Mouse (Mus musculus) midbrain, embryonic 12.5 days (tissue): Measurements from ENCODE around the gene Gnb1l. TPM values are rescaled to one million over a fixed set of nuclear protein-coding genes. Genes with fewer than 3 reads are reported as not detected.
A peak's percentile ranks its signal among the peaks of the same experiment; 100 is the strongest.
"Not testable (repeated sequence)": the region's sequence is repeated elsewhere in the genome, so short reads cannot be mapped to it uniquely, and the experiment has no call there.

Experiments
- ATAC-seq: fragments of 200-750 bp; cut with Nextera tagmentation; 2 replicates; pipeline ENCODE4 v1.8.0; 2017; ENCODE audit warnings: low read depth, moderate TSS enrichment, moderate library complexity; ENCODE audit not compliant: low FRiP score
- H3K27ac ChIP-seq: fragments of 300-500 bp; sonication (generic); replicated peaks from 2 replicates; pipeline ENCODE4 v1.5.1; 2016; ENCODE audit warnings: mild to moderate bottlenecking
- H3K27me3 ChIP-seq: fragments of 300-500 bp; sonication (generic); 2 replicates; pipeline ENCODE4 v1.6.1; 2016; ENCODE audit warnings: mild to moderate bottlenecking
- H3K36me3 ChIP-seq: fragments of 300-500 bp; sonication (generic); 2 replicates; pipeline ENCODE4 v1.6.1; 2016
- H3K4me1 ChIP-seq: fragments of 300-500 bp; sonication (generic); 2 replicates; pipeline ENCODE4 v1.6.1; 2016
- H3K4me2 ChIP-seq: fragments of 300-500 bp; sonication (generic); replicated peaks from 2 replicates; pipeline ENCODE4 v1.6.1; 2016; ENCODE audit warnings: mild to moderate bottlenecking, moderate library complexity
- H3K4me3 ChIP-seq: fragments of 300-500 bp; sonication (generic); 2 replicates; pipeline ENCODE4 v1.5.1; 2016; ENCODE audit warnings: mild to moderate bottlenecking
- H3K9ac ChIP-seq: fragments of 300-500 bp; sonication (generic); replicated peaks from 2 replicates; pipeline ENCODE4 v1.6.1; 2016; ENCODE audit warnings: mild to moderate bottlenecking, moderate library complexity
- H3K9me3 ChIP-seq: fragments of 300-500 bp; sonication (generic); 2 replicates; pipeline ENCODE4 v1.6.1; 2016; ENCODE audit warnings: mild to moderate bottlenecking
- WGBS: fragments of 180-500 bp; shearing (Covaris S2); methylation state at CpG from one replicate; pipeline ENCODE4 v1.1.7; 2016; 5-methylcytosine and 5-hydroxymethylcytosine counted together
- polyA plus RNA-seq: library from polyadenylated mRNA; unstranded; fragments of >200 nt; fragmentation: Nextera tagmentation; extraction: Ambion mirVana; gene quantifications from 2 replicates; pipeline ENCODE4 v1.2.1, GENCODE M21; 2016

The Gnb1l gene
- polyA plus RNA-seq, 1 experiment from 2014 or later = 11.0 TPM

DNA sequence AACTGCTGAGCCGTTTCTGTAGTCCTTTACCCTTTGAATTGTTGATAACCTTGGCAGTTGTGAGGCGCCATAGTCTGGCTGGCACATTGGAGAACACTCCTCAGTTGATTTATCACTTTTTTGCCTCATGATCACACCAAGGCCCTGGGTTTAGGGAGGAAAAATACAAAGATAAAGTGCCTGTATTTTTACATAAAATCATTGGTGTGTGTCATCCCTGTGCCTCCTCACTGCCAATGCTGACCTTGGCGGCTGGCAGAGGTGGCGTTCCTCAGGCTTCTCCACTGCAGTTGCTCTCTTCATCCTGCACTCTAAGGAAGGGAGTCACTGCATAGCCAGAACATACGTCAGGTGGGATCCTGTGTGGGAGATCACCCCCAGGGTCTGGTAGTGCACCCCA lies 13.2 kb downstream of the Gnb1l start:
- Histone ChIP-seq H3K36me3 (no peaks in the 10 kb centered on the region), H3K9ac (no peak overlapping the region), H3K27ac (no peak overlapping the region), H3K27me3 (no peaks in the 10 kb centered on the region), H3K4me3 (no peak overlapping the region), H3K4me2 (no peak overlapping the region), H3K9me3 (no peaks in the 10 kb centered on the region), H3K4me1 (0 out of 2 replicates have a peak, but pooled peaks cover 4% of the 10 kb centered on the region)
- ATAC-seq = no peak
- WGBS = 88% methylated on average over 5 of the region's 5 CpGs

DNA sequence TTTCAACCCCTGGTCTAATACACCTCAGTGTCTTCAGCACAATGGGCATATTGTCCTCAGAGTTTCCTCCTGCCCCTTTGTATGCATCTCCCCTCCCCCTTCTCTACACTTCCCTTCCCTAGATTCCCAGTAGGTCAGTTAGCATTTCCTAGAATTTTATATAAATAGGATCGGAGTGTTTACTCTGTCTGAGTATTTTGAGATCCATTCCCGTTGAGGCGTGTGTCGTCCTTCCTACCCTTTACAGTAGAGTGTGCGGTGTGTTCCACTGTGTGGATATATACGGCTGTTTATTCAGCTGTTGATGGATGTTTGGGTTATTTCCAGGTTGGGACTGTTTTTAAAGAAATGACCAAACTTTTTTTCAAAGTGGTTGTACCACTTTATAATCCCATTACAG lies 15.0 kb downstream of the Gnb1l start:
- Histone ChIP-seq H3K27me3 (no peaks in the 10 kb centered on the region), H3K9ac (no peak overlapping the region), H3K27ac (no peak overlapping the region), H3K4me2 (no peak overlapping the region), H3K9me3 (no peaks in the 10 kb centered on the region), H3K36me3 (no peaks in the 10 kb centered on the region), H3K4me1 (0 out of 2 replicates have a peak, but pooled peaks cover 4% of the 10 kb centered on the region), H3K4me3 (no peak overlapping the region)
- 84% methylated on average over 6 of the region's 6 CpGs for WGBS
- no peak for ATAC-seq

DNA sequence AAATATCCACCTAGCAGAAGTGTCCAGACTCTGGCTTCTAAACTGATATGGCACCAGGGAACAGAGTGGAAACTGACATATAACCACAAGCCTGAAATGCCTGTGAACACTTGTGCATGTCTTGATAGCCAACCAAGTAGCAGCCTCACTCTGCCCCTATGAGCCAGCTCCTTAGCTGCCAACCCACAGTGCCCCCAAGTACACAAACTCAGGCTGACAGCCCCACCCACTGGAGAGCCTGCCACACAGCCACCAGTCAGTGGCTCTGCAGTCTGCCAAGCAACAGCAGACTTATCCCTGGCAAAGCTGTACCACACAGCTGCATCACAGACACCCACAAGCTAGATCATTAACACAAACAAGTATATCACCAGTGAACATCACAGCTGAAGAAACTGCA lies 19.6 kb downstream of the Gnb1l start:
- H3K9ac ChIP-seq = no peak overlapping the region
- H3K4me1 ChIP-seq = no peaks in the 10 kb centered on the region
- H3K4me3 ChIP-seq = no peak overlapping the region
- no peak for ATAC-seq
- H3K4me2 ChIP-seq = no peak overlapping the region
- no peaks in the 10 kb centered on the region for H3K36me3 ChIP-seq
- no peaks in the 10 kb centered on the region for H3K27me3 ChIP-seq
- no peak overlapping the region for H3K27ac ChIP-seq
- H3K9me3 ChIP-seq = no peaks in the 10 kb centered on the region

DNA sequence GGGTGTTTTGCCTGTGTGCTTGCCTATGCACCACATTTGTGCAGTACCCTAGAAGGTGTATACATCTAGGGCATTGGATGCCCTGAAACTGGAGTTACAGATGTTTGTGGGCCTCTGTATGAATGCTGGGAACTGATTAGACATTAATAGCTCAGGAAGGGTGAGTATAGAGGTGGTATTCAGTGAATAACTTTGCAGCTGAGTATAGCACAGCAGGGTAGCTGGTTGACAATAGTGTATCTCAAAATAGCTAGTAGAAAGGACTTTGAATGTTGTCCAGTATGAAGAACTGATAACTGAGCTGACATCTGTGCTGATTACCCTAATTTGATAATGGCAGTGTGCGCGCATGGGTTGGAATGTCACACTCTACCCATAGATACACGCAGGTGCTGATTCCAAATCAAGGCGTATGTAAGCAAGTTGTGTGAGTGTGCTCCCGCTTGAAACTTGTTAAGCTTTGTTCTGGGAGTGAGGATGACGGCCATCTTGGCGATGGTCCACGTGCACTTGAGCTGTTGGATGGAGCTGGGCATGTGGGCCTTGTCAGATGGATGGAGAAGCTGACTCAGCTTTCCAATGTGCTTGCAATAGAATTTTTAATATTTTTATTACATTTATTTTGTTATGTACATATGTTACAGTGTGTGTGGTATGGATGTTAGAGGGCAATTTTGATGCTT lies 25.2 kb downstream of the Gnb1l start:
- Histone ChIP-seq H3K36me3 (no peaks in the 10 kb centered on the region), H3K4me1 (no peaks in the 10 kb centered on the region), H3K9me3 (no peaks in the 10 kb centered on the region), H3K27me3 (no peaks in the 10 kb centered on the region), H3K4me2 (no peak overlapping the region), H3K27ac (no peak overlapping the region), H3K4me3 (no peak overlapping the region), H3K9ac (no peak overlapping the region)
- WGBS = 95% methylated on average over 8 of the region's 8 CpGs
- ATAC-seq = no peak

DNA sequence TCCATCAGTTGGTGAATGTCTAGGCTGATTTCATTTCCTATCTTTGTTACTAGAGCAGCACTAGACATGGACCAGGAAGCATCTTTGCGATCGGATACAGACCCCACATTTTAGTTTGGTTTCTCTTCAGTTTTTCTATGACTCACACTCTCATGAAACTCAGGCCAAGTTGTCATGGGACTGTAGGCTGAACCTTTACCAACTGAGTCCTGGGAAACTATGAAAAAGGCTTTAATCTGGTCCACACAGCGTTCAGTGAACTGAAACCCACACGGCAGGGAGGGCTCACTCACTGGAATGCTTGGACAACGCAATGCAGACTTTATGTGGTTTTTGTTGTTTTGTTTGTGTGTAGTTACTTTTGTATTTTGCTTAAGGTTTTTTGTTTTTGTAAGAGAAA lies 30.1 kb downstream of the Gnb1l start:
- no peak overlapping the region for H3K27ac ChIP-seq
- no peaks in the 10 kb centered on the region for H3K36me3 ChIP-seq
- no peak overlapping the region for H3K4me3 ChIP-seq
- no peaks in the 10 kb centered on the region for H3K9me3 ChIP-seq
- WGBS = 77% methylated on average over 5 of the region's 5 CpGs
- no peak overlapping the region for H3K4me2 ChIP-seq
- H3K27me3 ChIP-seq = no peaks in the 10 kb centered on the region
- ATAC-seq = no peak
- H3K9ac ChIP-seq = no peak overlapping the region
- H3K4me1 ChIP-seq = no peaks in the 10 kb centered on the region

DNA sequence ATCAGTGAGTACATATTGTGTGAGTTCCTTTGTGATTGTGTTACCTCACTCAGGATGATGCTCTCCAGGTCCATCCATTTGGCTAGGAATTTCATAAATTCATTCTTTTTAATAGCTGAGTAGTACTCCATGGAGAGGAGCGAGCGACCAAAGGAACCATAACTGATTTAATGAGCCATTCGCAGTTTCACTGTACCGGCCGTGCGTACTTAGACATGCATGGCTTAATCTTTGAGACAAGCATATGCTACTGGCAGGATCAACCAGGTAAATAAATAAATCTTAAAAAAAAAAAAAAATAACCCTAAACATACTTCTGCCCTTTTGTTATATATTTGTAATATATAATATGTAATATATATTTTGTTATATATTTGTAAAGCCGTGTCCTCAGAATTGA lies 34.5 kb downstream of the Gnb1l start:
- H3K27ac ChIP-seq, H3K27me3 ChIP-seq, H3K9me3 ChIP-seq, H3K4me1 ChIP-seq, H3K36me3 ChIP-seq, H3K4me3 ChIP-seq, H3K9ac ChIP-seq, H3K4me2 ChIP-seq: not testable (repeated sequence)
- peak; percentile 100 for ATAC-seq
- WGBS = 95% methylated on average over 7 of the region's 7 CpGs

DNA sequence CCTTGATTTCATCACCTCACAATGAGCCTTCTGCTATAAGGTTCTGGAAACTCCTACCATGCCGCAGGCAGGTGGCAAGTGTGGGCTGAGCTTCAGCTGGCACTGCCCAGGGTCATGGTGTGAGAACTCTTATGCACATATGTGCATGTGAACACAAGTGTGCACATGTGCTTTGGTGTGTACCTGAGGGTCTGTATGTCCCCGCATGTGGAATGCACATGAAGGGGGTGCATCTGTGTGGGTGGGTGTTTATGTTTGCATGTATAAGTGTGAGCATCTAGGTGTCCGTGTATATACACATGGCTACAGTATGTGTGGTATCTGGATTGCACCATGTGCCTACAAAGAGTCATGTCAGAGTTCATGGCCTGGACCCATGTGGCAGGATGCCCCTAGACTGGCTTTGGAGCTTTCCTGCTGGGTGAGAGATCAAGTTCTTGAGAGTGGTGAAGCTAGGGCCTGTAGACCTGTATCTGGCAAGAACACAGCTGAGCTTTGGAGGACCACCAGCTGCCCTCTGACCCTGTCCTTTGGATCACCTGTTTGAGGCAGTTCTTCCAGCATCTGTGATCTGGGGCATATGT lies 39.0 kb downstream of the Gnb1l start:
- Histone ChIP-seq H3K4me3 (no peak overlapping the region), H3K27ac (no peak overlapping the region), H3K27me3 (no peaks in the 10 kb centered on the region), H3K9ac (no peak overlapping the region), H3K4me1 (no peaks in the 10 kb centered on the region), H3K36me3 (no peaks in the 10 kb centered on the region), H3K9me3 (no peaks in the 10 kb centered on the region), H3K4me2 (no peak overlapping the region)
- ATAC-seq = no peak
- 90% methylated on average over 3 of the region's 3 CpGs for WGBS

DNA sequence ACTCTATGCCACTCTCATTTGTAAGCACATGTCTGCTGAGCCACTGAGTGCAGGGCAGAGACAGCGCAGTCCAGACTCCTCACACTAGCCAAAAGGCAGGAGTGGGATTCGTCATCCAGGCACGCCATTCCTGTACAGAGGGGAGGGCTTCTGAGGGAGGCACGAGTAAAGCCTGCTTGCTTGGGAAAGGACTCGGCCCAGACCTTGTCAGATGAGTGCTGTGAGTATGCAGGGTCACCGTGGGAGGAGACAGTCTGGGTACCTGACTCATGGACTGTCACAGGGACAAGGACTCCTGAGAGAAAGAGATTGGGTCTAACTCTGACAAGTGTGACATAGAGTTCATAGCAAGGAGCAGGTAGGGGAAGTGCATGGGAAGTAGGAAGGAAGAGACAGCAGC lies 40.8 kb downstream of the Gnb1l start:
- H3K9me3 ChIP-seq = no peaks in the 10 kb centered on the region
- no peak overlapping the region for H3K4me2 ChIP-seq
- no peak overlapping the region for H3K4me3 ChIP-seq
- H3K9ac ChIP-seq = no peak overlapping the region
- H3K27me3 ChIP-seq = no peaks in the 10 kb centered on the region
- no peak overlapping the region for H3K27ac ChIP-seq
- ATAC-seq = no peak
- H3K4me1 ChIP-seq = peaks cover 6% of the 10 kb centered on the region; the same call in 1 of the 2 replicates
- WGBS = 80% methylated on average over 6 of the region's 6 CpGs
- H3K36me3 ChIP-seq = no peaks in the 10 kb centered on the region

DNA sequence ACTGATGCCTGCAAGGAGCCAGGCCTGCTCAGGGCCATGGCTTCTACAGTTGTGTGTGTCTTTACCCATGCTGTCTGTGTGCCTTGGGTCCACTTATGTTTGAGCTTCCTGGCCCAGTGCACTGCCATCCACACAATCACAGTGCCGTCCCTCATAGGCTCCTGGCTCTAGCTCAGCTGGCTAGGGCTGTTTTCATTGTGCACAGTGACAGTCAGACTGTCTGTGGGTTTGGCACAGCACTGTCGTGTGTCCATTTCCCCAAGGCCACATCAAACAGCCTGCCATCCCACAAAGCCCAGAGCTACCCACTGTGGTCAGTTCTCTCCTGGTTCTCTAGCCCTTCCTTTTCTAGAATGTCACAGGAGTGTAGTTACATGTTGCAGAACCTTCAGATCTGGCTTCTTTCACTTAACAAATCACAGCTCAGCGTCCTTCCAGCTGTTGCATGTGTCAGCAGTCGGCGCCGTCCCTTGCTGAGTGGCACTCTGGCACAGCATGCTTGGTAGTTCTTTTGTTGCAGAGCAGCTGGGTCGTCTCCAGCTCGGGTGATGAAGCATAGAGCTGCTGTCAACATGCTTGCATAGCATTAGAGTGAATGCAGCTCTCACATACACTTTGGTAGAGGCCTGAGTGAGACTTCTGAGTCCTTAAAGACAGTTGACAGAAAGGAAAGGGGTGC lies 44.8 kb downstream of the Gnb1l start:
- no peak overlapping the region for H3K9ac ChIP-seq
- ATAC-seq = no peak
- WGBS = 69% methylated on average over 8 of the region's 8 CpGs
- H3K27me3 ChIP-seq = no peaks in the 10 kb centered on the region
- H3K36me3 ChIP-seq = no peaks in the 10 kb centered on the region
- H3K4me2 ChIP-seq = no peak overlapping the region
- H3K4me3 ChIP-seq = no peak overlapping the region
- H3K9me3 ChIP-seq = no peaks in the 10 kb centered on the region
- H3K4me1 ChIP-seq = peaks cover 6% of the 10 kb centered on the region; the same call in 1 of the 2 replicates
- no peak overlapping the region for H3K27ac ChIP-seq

DNA sequence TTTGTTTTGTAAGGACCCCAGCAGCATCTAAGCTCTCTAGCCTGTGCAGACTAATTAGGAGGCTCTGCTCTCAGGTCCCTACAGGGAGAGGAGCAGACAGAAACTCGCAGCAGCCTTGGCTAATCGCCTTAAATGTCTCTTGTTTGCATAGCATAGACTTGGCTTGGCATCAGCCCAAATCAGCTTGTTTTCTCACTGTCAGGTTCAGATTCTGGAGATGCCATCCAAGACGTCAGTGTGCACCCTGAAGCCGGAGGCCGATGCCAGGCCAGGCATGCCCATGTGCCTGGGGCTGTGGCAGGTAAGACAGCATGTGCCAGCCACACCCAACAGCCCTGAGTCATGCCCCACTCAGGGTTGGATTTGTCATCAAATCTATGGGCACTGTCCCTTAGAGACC lies 49.4 kb downstream of the Gnb1l start:
- Histone ChIP-seq H3K4me3 (no peak overlapping the region), H3K4me1 (peaks cover 6% of the 10 kb centered on the region; the same call in 1 of the 2 replicates), H3K27ac (no peak overlapping the region), H3K27me3 (no peaks in the 10 kb centered on the region), H3K4me2 (no peak overlapping the region), H3K9ac (no peak overlapping the region), H3K36me3 (no peaks in the 10 kb centered on the region), H3K9me3 (no peaks in the 10 kb centered on the region)
- ATAC-seq = no peak
- 87% methylated on average over 5 of the region's 5 CpGs for WGBS

DNA sequence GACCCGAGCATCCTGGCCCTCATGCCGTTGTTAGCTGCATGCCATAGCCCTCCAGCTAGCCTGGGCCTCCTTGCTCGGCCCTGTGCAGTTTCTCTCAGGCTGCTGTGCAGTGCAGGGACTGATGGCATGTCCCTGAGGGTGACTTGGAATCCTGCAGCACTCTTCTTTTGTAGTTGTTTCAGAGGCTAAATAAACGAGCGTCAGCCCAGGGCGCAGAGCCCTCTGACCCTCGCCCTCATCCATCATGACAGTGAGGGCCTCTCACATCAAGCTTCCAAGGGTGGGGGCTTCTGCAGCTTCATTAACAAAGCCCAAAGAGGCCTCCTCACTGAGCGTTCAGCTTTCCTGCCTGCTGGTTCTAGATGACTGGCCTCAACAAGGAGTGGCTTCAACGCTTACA lies 53.1 kb downstream of the Gnb1l start:
- Histone ChIP-seq H3K27me3 (no peaks in the 10 kb centered on the region), H3K4me3 (no peak overlapping the region), H3K4me2 (no peak overlapping the region), H3K4me1 (no peaks in the 10 kb centered on the region), H3K9ac (no peak overlapping the region), H3K36me3 (no peaks in the 10 kb centered on the region), H3K27ac (no peak overlapping the region), H3K9me3 (no peaks in the 10 kb centered on the region)
- WGBS = 42% methylated on average over 9 of the region's 9 CpGs
- no peak for ATAC-seq

DNA sequence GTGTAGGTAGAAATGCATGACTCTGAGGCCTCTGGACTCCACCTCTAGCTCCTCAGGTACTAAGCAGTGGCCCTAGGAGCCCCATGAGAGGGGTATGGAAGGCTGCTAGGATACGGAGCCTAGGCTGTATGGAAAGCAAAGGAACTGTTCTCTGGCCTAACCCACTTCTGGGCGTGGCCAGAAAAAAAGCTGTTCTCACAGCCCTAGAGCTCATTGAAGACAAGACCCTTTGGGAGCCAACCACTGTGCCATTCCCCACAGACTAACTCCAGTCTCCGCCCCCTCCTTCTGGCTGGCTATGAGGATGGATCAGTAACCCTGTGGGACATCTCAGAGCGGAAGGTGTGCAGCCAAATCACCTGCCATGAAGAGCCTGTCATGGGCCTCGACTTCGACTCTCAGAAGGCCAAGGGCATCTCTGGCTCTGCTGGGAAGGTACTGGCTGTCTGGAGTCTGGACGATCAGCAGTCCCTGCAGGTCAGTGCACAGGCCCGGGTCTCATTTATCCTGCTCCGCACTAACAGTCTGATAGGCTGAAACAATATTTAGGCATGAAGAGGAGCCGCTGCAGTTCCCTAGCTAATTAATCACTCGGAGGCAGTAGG lies 53.7 kb downstream of the Gnb1l start:
- H3K4me3 ChIP-seq = no peak overlapping the region
- no peaks in the 10 kb centered on the region for H3K9me3 ChIP-seq
- no peak for ATAC-seq
- no peak overlapping the region for H3K4me2 ChIP-seq
- no peaks in the 10 kb centered on the region for H3K27me3 ChIP-seq
- no peak overlapping the region for H3K27ac ChIP-seq
- WGBS = 82% methylated on average over 11 of the region's 11 CpGs
- H3K4me1 ChIP-seq = no peaks in the 10 kb centered on the region
- H3K9ac ChIP-seq = no peak overlapping the region
- H3K36me3 ChIP-seq = no peaks in the 10 kb centered on the region
